Mouse (Mus musculus) midbrain, embryonic 14.5 days (tissue): Measurements from ENCODE around the gene Emp2. TPM values are rescaled to one million over a fixed set of nuclear protein-coding genes. Genes with fewer than 3 reads are reported as not detected.
A peak's percentile ranks its signal among the peaks of the same experiment; 100 is the strongest.
"Not testable (repeated sequence)": the region's sequence is repeated elsewhere in the genome, so short reads cannot be mapped to it uniquely, and the experiment has no call there.

Experiments
- ATAC-seq: fragments of 200-750 bp; cut with Nextera tagmentation; 2 replicates; pipeline ENCODE4 v1.8.0; 2017; ENCODE audit warnings: moderate number of reproducible peaks, moderate library complexity; ENCODE audit not compliant: low FRiP score, low TSS enrichment
- DNase-seq: peaks from one replicate; pipeline ENCODE4 v3.0.0-alpha.2; 2015
- H3K27ac ChIP-seq: fragments of 300-500 bp; sonication (generic); replicated peaks from 2 replicates; pipeline ENCODE4 v1.5.1; 2014; ENCODE audit warnings: mild to moderate bottlenecking, low read depth, low read length, moderate library complexity
- H3K27me3 ChIP-seq: fragments of 300-500 bp; sonication (generic); 2 replicates; pipeline ENCODE4 v1.6.1; 2014; ENCODE audit warnings: low read length, control low read depth, mixed read lengths; ENCODE audit not compliant: control insufficient read depth, insufficient read depth
- H3K36me3 ChIP-seq: fragments of 300-500 bp; sonication (generic); 2 replicates; pipeline ENCODE4 v1.6.1; 2014; ENCODE audit warnings: low read length, control low read depth; ENCODE audit not compliant: control insufficient read depth, insufficient read depth
- H3K4me1 ChIP-seq: fragments of 300-500 bp; sonication (generic); 2 replicates; pipeline ENCODE4 v1.6.1; 2014; ENCODE audit warnings: mild to moderate bottlenecking, antibody characterized with exemption, low read length, control low read depth; ENCODE audit not compliant: control insufficient read depth, insufficient read depth
- H3K4me2 ChIP-seq: fragments of 300-500 bp; sonication (generic); 2 replicates; pipeline ENCODE4 v1.6.1; 2014; ENCODE audit warnings: mild to moderate bottlenecking, low read length, moderate library complexity
- H3K4me3 ChIP-seq: fragments of 300-500 bp; sonication (generic); replicated peaks from 2 replicates; pipeline ENCODE4 v1.5.1; 2014; ENCODE audit warnings: low read depth, low read length
- H3K9ac ChIP-seq: fragments of 300-500 bp; sonication (generic); replicated peaks from 2 replicates; pipeline ENCODE4 v1.6.1; 2014; ENCODE audit warnings: mild to moderate bottlenecking, low read length, moderate library complexity
- H3K9me3 ChIP-seq: fragments of 300-500 bp; sonication (generic); 2 replicates; pipeline ENCODE4 v1.6.1; 2016; ENCODE audit warnings: low read length, control low read depth, mixed read lengths; ENCODE audit not compliant: control insufficient read depth
- WGBS: fragments of 180-500 bp; shearing (Covaris S2); extraction: QIAGEN DNeasy Blood & Tissue Kit; methylation state at CpG from one replicate; pipeline ENCODE4 v1.1.7; 2014; 5-methylcytosine and 5-hydroxymethylcytosine counted together
- polyA plus RNA-seq: library from polyadenylated mRNA; unstranded; fragments of >200 nt; fragmentation: Nextera tagmentation; extraction: Ambion mirVana; gene quantifications from 2 replicates; pipeline ENCODE4 v1.2.1, GENCODE M21; 2014

Gene Emp2
- polyA plus RNA-seq, 1 experiment from 2014 or later, result 7.4 TPM

DNA sequence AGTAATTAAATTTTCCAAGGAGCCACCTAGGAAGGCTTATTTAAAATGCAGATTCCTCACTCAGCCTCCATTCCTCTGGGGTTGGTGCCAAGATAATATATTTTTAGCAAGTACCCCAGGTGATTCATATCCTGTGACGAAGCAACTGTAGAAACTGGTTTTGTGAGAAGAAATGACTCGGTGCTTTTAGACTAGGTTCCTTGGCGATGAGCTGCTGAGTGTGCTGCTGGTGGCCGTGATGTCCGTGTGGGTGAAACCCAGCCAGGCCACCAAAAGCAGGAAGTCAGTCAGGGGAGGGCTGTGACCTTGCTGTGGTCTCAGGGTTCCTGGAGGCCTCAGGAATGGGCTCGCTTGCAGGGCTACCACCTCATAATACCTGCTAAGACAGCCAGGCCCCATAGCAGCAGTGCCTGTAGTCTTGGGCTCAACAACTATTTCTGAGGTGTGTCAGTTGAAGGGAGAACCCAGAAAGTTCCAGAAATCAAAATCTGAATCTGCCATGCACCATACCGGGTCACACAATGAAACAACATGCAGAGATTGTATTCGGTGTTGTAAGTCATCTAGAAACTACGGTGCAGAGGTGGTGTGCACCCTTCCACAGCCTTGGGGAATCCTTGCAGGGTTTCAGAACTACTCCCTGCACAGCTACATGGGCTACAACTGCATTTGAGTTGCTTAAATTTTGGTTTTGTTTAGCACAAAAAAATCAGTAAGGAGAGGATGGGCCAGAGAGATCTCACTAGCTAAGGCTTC, 27.1 kb downstream of the Emp2 start:
- H3K4me1 ChIP-seq, result no peaks in the 10 kb centered on the region
- ATAC-seq (no peak), DNase-seq (no peak)
- WGBS, result 87% methylated on average over 9 of the region's 9 CpGs
- H3K27ac ChIP-seq, result no peak overlapping the region
- H3K36me3 ChIP-seq, result no peaks in the 10 kb centered on the region
- no peaks in the 10 kb centered on the region for H3K27me3 ChIP-seq
- H3K9ac ChIP-seq, result no peak overlapping the region
- H3K4me2 ChIP-seq, result no peak overlapping the region
- no peaks in the 10 kb centered on the region for H3K9me3 ChIP-seq
- H3K4me3 ChIP-seq, result no peak overlapping the region

GRCm38 (mm10) chr16:10281890-10282289, 31.9 kb downstream of the Emp2 start:
- H3K9ac ChIP-seq, result no peak overlapping the region
- 88% methylated on average over 3 of the region's 3 CpGs for WGBS

DNA sequence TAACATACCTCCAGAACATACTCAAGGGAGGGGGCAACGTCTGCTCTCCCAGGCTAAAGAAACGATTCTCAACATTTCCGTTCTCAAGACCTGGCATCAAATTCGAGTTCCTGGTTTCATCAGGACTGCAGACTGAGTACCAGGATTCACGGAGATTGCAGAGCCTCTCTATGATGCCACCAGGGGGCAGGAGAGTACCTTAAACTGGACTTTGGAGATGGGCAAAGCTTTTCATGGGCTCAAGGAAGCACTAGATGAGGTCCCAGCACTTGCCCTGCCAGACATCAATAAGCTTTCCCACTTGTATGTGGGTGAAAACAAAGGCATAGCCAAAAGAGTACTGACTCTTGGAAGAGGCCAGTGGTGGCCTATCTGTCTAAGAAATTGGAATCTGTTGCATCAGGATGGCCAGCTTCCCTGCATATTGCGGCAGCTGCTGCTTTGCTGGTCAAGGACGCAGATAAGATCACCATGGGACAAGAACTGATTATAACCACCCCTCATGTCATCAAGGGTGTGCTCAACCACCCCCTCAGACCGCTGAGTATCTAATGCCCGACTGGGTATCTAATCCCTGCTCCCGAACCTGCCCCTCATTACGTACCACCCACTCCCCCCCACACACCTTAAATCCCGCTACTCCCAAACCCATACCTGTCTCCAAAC, 33.3 kb downstream of the Emp2 start:
- 52% methylated on average over 12 of the region's 12 CpGs for WGBS
- DNase-seq, result peak; percentile 90
- Histone ChIP-seq H3K9me3 (no peaks in the 10 kb centered on the region), H3K27ac (no peak overlapping the region), H3K9ac (no peak overlapping the region), H3K27me3 (no peaks in the 10 kb centered on the region), H3K36me3 (no peaks in the 10 kb centered on the region), H3K4me3 (no peak overlapping the region), H3K4me2 (no peak overlapping the region), H3K4me1 (no peaks in the 10 kb centered on the region)
- no peak for ATAC-seq

More at GRCm38 (mm10) chr16:10281890-10282289, 31.9 kb downstream of the Emp2 start:
- Histone ChIP-seq H3K27me3 (no peaks in the 10 kb centered on the region), H3K4me3 (no peak overlapping the region), H3K36me3 (no peaks in the 10 kb centered on the region), H3K27ac (no peak overlapping the region), H3K4me1 (no peaks in the 10 kb centered on the region), H3K9me3 (no peaks in the 10 kb centered on the region), H3K4me2 (no peak overlapping the region)
- ATAC-seq (no peak), DNase-seq (no peak)

GRCm38 (mm10) chr16:10276778-10277177, 37.0 kb downstream of the Emp2 start:
- not testable (repeated sequence) for H3K27me3 ChIP-seq, H3K4me3 ChIP-seq, DNase-seq, H3K36me3 ChIP-seq, H3K27ac ChIP-seq, H3K4me1 ChIP-seq, H3K4me2 ChIP-seq, H3K9ac ChIP-seq, ATAC-seq
- 88% methylated on average over 5 of the region's 5 CpGs for WGBS
- H3K9me3 ChIP-seq, result peaks cover 18% of the 10 kb centered on the region

DNA sequence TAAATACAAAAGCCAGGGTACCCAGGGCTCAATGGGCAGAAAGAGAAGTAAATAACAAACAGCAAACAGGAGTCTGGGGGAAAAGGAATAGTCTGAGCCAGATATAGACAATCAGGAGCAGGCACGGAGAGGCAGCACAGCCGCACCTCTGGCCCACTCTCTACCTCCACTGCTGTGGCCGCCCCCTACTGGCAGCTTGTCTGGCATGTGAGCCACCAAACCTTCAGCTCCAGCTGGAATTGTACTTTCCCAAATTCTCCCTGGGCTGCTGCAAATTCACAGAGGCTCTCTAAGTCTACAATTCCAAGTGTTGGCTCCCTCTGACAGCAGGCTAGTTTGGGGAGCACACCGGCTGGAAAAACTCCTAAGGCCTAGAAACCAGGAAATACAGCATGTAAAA, 39.3 kb downstream of the Emp2 start:
- H3K4me2 ChIP-seq, result no peak overlapping the region
- H3K27ac ChIP-seq, result no peak overlapping the region
- no peak overlapping the region for H3K9ac ChIP-seq
- peaks cover 18% of the 10 kb centered on the region for H3K9me3 ChIP-seq
- no peaks in the 10 kb centered on the region for H3K27me3 ChIP-seq
- DNase-seq (no peak), ATAC-seq (no peak)
- no peak overlapping the region for H3K4me3 ChIP-seq
- H3K4me1 ChIP-seq, result no peaks in the 10 kb centered on the region
- 74% methylated on average over 4 of the region's 4 CpGs for WGBS
- H3K36me3 ChIP-seq, result no peaks in the 10 kb centered on the region

- H3K4me3 ChIP-seq, result no peak overlapping the region
- H3K9ac ChIP-seq, result no peak overlapping the region
- no peak overlapping the region for H3K27ac ChIP-seq
- H3K4me2 ChIP-seq, result no peak overlapping the region
- no peaks in the 10 kb centered on the region for H3K27me3 ChIP-seq
- WGBS, result 45% methylated on average over 3 of the region's 3 CpGs
- H3K36me3 ChIP-seq, result no peaks in the 10 kb centered on the region
- no peak for ATAC-seq
- H3K9me3 ChIP-seq, result peaks cover 18% of the 10 kb centered on the region
- peak; percentile 68 for DNase-seq
- H3K4me1 ChIP-seq, result no peaks in the 10 kb centered on the region
Observed at GRCm38 (mm10) chr16:10272256-10272655, 41.5 kb downstream of the Emp2 start.

GRCm38 (mm10) chr16:10253993-10254392, 59.8 kb downstream of the Emp2 start:
- 0% methylated on average over 1 of the region's 1 CpGs for WGBS
- DNase-seq (peak; percentile 13), ATAC-seq (no peak)
- Histone ChIP-seq H3K9me3 (no peaks in the 10 kb centered on the region), H3K4me1 (no peaks in the 10 kb centered on the region), H3K9ac (no peak overlapping the region), H3K27ac (no peak overlapping the region), H3K36me3 (no peaks in the 10 kb centered on the region), H3K4me2 (no peak overlapping the region), H3K27me3 (no peaks in the 10 kb centered on the region), H3K4me3 (no peak overlapping the region)

DNA sequence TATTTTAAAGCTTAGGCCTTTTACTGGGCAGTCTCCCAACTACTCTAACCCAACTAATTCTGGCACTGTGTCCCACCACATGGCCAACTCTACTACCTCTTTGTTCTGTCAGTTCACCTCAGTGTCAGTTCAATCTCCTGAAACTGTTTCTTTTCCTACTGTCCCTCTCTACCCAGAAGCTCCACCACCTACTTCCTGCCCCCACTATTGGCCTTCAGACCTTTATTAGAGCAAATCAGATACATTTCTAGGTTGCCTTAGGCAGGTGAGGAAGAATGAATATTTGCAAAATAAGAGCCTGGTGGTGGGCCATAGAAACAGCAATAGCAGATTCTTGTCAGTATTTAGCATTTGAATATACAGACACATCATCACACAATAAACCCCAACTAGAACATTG, 77.2 kb downstream of the Emp2 start:
- no peak for DNase-seq
- H3K9me3 ChIP-seq, result no peaks in the 10 kb centered on the region
- H3K27ac ChIP-seq, result no peak overlapping the region
- H3K4me1 ChIP-seq, result no peaks in the 10 kb centered on the region
- H3K27me3 ChIP-seq, result no peaks in the 10 kb centered on the region
- no peak overlapping the region for H3K4me2 ChIP-seq
- no peak overlapping the region for H3K4me3 ChIP-seq
- ATAC-seq, result no peak
- H3K36me3 ChIP-seq, result no peaks in the 10 kb centered on the region
- H3K9ac ChIP-seq, result no peak overlapping the region
